Mouse (Mus musculus): ENCODE results near the gene Eef2k.
"Not testable (repeated sequence)": the region's sequence is repeated elsewhere in the genome, so short reads cannot be mapped to it uniquely, and the experiment has no call there.

Gene Eef2k

GRCm38 (mm10) chr7:120938206-120938605, 95.6 kb downstream of the Eef2k start:
- DNase-seq (ENCODE audit: low spot score), result no peak

GRCm38 (mm10) chr7:120940343-120940742, 97.7 kb downstream of the Eef2k start:
- no peak for DNase-seq (ENCODE audit: low spot score)

GRCm38 (mm10) chr7:120941214-120941613, 98.6 kb downstream of the Eef2k start:
- no peak for DNase-seq (ENCODE audit: low spot score)

- no peak for DNase-seq (ENCODE audit: low spot score)
These were observed 99.9 kb downstream of the Eef2k start for GRCm38 (mm10) chr7:120942506-120942905.

- no peak for DNase-seq (ENCODE audit: low spot score)
These were observed 101.4 kb downstream of the Eef2k start for GRCm38 (mm10) chr7:120943936-120944509.

- not testable (repeated sequence) for DNase-seq (ENCODE audit: low spot score)
These were observed 111.0 kb downstream of the Eef2k start for GRCm38 (mm10) chr7:120953591-120953990.

Measured in ovary, postnatal 10 days (tissue).